Mouse (Mus musculus): Measurements from ENCODE around the gene Itga11.

The Itga11 gene

GRCm38 (mm10) chr9:62684311-62684710 lies 6.7 kb downstream of the Itga11 start:
- DNase-seq (ENCODE audit: low spot score): no peak

- DNase-seq (ENCODE audit: low spot score): no peak
Observed at GRCm38 (mm10) chr9:62689748-62690147, 12.1 kb downstream of the Itga11 start.

- DNase-seq (ENCODE audit: low spot score): no peak
Observed at GRCm38 (mm10) chr9:62694054-62694453, 16.4 kb downstream of the Itga11 start.

GRCm38 (mm10) chr9:62695210-62695609 lies 17.6 kb downstream of the Itga11 start:
- no peak for DNase-seq (ENCODE audit: low spot score)

GRCm38 (mm10) chr9:62696799-62697198 lies 19.2 kb downstream of the Itga11 start:
- DNase-seq (ENCODE audit: low spot score): no peak

GRCm38 (mm10) chr9:62707267-62707666 lies 29.6 kb downstream of the Itga11 start:
- no peak for DNase-seq (ENCODE audit: low spot score)

- no peak for DNase-seq (ENCODE audit: low spot score)
Observed at GRCm38 (mm10) chr9:62707870-62708269, 30.2 kb downstream of the Itga11 start.

GRCm38 (mm10) chr9:62709983-62710382 lies 32.4 kb downstream of the Itga11 start:
- DNase-seq (ENCODE audit: low spot score): no peak

GRCm38 (mm10) chr9:62712374-62712773 lies 34.7 kb downstream of the Itga11 start:
- no peak for DNase-seq (ENCODE audit: low spot score)

- no peak for DNase-seq (ENCODE audit: low spot score)
Observed at GRCm38 (mm10) chr9:62713040-62713439, 35.4 kb downstream of the Itga11 start.

- DNase-seq (ENCODE audit: low spot score): no peak
Observed at GRCm38 (mm10) chr9:62714336-62714735, 36.7 kb downstream of the Itga11 start.

- no peak for DNase-seq (ENCODE audit: low spot score)
Observed at GRCm38 (mm10) chr9:62717982-62718381, 40.4 kb downstream of the Itga11 start.

GRCm38 (mm10) chr9:62721791-62722190 lies 44.2 kb downstream of the Itga11 start:
- no peak for DNase-seq (ENCODE audit: low spot score)

GRCm38 (mm10) chr9:62722716-62723115 lies 45.1 kb downstream of the Itga11 start:
- DNase-seq (ENCODE audit: low spot score): peak; percentile 41

GRCm38 (mm10) chr9:62724175-62724574 lies 46.5 kb downstream of the Itga11 start:
- no peak for DNase-seq (ENCODE audit: low spot score)

- DNase-seq (ENCODE audit: low spot score): no peak
Observed at GRCm38 (mm10) chr9:62725247-62725646, 47.6 kb downstream of the Itga11 start.

- no peak for DNase-seq (ENCODE audit: low spot score)
Observed at GRCm38 (mm10) chr9:62726472-62726871, 48.8 kb downstream of the Itga11 start.

GRCm38 (mm10) chr9:62744558-62745275 lies 67.1 kb downstream of the Itga11 start:
- peak; percentile 42 for DNase-seq (ENCODE audit: low spot score)

GRCm38 (mm10) chr9:62746646-62747045 lies 69.0 kb downstream of the Itga11 start:
- no peak for DNase-seq (ENCODE audit: low spot score)

GRCm38 (mm10) chr9:62749666-62750065 lies 72.0 kb downstream of the Itga11 start:
- no peak for DNase-seq (ENCODE audit: low spot score)

- DNase-seq (ENCODE audit: low spot score): no peak
Observed at GRCm38 (mm10) chr9:62750381-62750780, 72.8 kb downstream of the Itga11 start.

- peak; percentile 71 for DNase-seq (ENCODE audit: low spot score)
Observed at GRCm38 (mm10) chr9:62758288-62758687, 80.7 kb downstream of the Itga11 start.

GRCm38 (mm10) chr9:62759601-62760000 lies 82.0 kb downstream of the Itga11 start:
- DNase-seq (ENCODE audit: low spot score): no peak

GRCm38 (mm10) chr9:62763478-62763877 lies 85.9 kb downstream of the Itga11 start:
- peak; percentile 61 for DNase-seq (ENCODE audit: low spot score)

Measured in layer of hippocampus, adult 11-12 months (tissue).